Mouse (Mus musculus): Measurements from ENCODE around the gene Erg.

Erg gene

DNA sequence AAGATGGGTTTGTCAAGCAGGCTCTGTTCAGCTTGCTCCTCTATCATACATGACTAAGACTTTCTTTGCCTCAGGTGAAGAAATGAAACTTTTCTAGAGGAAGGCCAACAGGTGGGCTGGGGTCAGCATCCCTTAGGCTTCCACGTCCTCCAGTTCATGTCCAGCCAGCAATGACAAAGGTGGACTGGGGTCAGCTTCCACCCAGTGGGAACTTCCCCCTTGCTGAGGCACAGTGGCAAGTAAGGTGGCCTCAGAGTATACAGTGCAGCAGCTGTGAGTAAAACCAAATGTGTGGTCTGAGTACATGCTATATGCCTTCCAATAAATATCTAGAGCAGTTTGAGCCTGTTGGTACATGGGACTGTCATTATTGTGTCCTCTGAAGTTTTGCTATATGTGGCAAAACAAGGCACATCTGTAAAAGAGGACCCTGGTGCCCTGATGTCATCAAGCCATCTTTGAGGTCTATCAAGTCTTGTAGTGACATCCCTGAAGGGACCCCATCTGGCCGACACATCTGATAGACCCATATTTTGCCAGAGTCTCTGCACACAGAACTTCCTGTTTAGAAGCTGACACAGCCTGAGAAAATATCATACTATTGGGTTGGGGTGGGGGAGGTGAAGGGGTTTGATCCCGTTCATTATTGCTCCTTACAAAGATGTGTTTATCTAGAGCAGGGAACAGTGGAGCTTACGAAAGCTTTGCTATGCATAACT lies 197.4 kb downstream of the Erg start:
- no peak for DNase-seq (ENCODE audit: low spot score in 2 of 2)

DNA sequence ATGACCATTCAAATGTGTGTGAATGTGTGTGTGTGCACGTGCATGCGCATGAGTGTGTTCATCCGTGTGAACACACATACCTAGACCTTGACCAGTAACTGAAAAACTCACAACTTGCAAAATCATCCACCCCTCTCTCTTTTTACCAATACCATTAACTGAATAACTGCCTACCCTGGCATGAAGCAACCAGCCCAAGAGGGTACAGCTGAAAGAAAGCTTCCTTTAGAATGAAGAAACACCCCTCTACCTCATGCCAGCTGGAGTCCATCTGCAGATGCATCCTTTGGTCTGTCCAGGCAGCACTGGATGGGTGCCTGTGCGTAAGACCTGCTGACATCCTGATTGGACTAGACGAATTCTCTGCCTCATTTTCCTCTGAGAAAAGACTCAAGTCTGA lies 198.1 kb downstream of the Erg start:
- no peak for DNase-seq (ENCODE audit: low spot score in 2 of 2)

DNA sequence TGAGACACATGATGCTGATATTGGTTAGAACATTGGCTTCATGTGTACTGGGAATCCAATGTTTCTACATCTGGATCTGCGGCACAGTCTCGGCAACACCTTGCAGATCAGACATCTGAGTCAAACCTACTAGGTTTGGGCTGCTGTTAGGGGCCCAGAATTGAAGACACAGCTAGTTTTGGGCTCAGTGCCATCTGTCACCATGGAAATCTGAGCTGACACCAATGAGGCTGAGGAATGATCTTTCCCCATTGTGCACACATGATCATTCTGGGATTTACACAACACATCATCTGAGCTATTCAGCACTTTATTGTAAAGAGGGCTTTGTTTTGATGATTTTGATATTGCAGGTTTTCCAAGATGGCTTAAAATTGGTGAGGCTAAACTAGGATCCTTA lies 199.4 kb downstream of the Erg start:
- no peak for DNase-seq (ENCODE audit: low spot score in 2 of 2)

GRCm38 (mm10) chr16:95385299-95385973 lies 201.0 kb downstream of the Erg start:
- no peak for DNase-seq (ENCODE audit: low spot score in 2 of 2)

GRCm38 (mm10) chr16:95384590-95385148 lies 201.7 kb downstream of the Erg start:
- DNase-seq (ENCODE audit: low spot score in 2 of 2): no peak

- DNase-seq (ENCODE audit: low spot score in 2 of 2): no peak
These were observed 204.1 kb downstream of the Erg start for GRCm38 (mm10) chr16:95382251-95382650.

DNA sequence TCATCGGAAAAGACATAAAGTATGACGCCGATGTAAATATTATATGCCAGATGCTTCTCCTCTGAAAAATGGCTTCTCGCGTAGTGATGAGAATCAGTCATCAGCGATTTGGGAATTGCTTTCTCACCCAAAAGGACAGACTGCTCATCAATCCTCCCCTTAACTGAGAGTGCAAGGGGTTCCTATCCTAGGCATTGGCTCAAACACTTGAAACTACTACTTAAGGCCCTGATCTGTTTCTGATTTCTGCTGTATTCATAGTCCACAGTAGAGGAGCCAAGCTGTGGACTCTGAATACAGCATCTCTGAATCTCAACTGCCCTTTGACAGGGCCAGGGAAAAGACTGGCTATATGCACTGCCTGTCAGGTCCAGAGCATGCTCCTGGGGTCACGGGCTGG lies 209.6 kb downstream of the Erg start:
- no peak for DNase-seq (ENCODE audit: low spot score in 2 of 2)

DNA sequence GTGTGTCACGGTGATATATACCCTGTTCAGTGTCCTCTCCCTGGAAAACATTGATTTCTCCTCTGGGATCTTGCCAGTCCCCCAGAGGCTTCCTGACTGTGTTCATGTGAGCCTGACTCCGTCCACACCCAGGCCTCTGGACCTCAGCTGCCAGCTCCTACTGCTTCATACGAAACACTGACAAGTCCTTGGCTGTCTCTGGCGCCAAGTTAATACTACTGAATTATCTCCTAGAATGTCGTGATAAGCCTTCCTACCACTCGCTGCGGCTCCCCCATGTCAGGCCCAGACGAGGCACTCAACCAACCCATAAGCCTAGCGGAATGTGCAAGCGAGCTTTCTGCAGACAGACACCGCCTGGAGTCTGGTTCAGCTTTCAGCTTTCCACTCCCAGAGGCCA lies 210.0 kb downstream of the Erg start:
- no peak for DNase-seq (ENCODE audit: low spot score in 2 of 2)

GRCm38 (mm10) chr16:95374646-95375045 lies 211.7 kb downstream of the Erg start:
- no peak for DNase-seq (ENCODE audit: low spot score in 2 of 2)

DNA sequence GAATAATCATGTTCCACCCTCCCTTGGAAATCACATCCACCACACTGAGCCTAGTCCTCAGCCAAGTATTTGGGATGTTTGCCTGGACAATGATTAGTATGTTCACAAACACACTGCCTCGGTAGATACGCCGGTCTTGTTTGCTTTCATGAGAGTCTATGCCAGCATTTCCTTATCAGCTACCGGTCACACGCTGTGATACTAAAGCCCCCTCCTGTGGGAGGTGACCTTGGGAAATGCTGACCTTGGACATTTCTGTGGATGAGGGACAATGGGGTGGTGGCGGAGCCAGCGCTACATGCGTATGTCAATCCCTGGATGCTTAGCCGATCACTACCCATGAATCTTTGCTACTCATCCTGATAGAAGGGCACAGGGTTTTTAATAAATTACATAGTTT lies 213.4 kb downstream of the Erg start:
- no peak for DNase-seq (ENCODE audit: low spot score in 2 of 2)

DNA sequence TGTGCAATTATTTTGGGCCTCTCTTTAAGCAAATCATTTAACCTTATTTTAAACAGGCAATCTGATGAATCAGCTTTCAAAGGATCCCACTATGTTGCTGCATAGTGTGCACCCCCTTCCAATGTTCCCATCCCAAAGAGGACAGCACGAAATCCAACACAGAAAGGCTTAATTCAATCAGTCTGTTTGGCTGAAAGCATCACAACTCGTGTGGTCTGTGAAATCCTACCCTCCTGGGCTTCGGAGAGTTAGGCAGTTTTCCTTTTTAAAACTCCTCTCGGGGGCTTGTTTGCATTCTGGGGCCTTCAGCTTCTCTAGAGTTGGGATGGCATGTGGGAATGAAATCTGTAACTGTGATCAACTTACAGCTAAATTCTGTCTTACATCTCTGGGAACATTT lies 214.7 kb downstream of the Erg start:
- DNase-seq (ENCODE audit: low spot score in 2 of 2): no peak

DNA sequence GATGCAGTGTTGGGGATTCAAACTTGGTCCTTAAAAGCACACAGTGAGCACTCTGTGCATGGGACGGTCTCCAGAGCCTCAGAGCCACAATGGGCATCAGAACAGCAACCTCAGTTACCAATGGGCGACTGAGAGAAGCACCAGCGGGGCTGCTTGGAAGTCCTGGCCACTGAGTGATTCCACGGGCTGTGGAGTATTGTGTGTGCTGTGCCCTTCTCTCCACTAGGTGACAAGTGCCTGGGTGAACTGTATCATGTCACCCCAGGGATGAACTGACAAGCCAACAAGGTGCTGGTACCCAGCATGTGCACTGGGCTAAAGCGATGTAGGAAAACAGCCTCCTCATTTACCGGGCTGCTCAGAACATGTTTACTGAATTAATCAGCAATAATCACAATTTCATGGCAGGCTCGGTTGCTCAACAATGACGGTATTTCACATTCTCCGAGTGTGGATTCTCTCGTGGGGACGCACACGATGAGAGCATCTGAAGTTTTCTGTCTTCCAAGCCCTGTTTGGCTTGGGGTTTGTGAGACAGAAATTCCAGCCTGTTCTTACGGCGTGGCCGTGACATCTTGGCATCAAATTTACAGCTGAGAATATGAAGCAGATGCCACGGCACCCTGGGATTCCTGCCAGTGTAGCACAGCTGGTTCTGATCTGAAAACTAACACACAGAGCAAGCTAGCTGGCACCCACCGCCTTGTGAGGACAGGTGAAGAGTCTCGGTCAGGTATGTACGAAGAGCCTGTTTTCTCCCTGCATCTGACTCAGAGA lies 219.2 kb downstream of the Erg start:
- DNase-seq (ENCODE audit: low spot score in 2 of 2): no peak

DNA sequence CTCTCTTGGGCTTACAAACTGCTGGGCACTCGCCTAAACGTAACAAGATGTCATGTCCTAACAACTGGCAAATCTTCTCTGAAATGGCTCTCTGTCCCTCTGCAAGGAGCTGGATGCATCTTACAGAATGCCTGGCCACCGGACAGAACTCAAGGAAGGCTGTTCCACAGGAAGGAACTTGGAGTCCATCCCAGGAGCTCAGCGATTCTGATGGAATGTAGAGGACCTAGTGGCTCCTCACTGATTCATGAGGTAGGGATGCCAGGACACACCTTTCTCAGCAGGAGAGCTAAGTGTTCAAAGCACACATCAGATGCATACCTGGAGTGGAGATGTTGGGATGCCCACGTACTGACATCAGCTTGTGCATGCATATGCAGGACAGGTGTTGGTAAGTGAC lies 221.2 kb downstream of the Erg start:
- no peak for DNase-seq (ENCODE audit: low spot score in 2 of 2)

DNA sequence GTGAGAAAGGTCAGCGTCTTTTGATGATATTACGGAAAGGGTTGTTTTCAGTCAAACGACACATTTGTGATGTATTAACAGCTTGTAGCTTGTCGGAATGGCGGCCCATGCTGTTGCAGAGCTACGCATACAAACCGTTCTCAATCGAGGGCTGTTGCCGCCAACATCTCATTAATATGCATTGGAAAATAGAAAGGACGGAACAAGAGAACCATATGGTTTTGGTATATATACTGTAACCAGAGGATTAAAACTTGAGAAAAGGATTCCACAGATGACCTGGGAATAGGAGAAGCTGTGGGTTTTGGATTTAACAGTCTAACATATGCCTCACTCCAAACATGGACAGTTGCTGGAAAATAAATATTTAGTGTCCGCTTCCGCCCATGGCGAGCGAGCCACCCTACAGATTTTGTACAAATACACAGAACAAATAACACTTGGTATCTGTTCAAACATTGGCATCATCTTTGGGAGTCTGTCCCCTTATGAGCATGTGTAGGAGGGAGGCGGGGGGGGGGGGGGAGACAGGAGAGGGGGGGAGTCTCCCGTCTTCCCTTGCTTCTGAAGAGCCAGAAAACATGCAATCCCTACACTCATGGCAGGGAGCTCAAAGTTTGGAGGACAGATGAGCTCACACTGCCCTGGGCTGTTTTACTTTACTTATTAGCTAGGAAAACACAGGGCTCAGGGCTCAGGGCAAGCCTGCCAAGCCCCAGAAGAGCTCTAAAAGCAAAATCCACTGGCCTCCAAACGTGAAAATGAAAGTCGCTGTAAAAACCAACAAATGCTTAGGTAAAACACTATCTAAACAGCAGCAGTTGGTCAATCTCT lies 222.5 kb downstream of the Erg start:
- DNase-seq (ENCODE audit: low spot score in 2 of 2): no peak

GRCm38 (mm10) chr16:95361950-95362349 lies 224.4 kb downstream of the Erg start:
- no peak for DNase-seq (ENCODE audit: low spot score in 2 of 2)

DNA sequence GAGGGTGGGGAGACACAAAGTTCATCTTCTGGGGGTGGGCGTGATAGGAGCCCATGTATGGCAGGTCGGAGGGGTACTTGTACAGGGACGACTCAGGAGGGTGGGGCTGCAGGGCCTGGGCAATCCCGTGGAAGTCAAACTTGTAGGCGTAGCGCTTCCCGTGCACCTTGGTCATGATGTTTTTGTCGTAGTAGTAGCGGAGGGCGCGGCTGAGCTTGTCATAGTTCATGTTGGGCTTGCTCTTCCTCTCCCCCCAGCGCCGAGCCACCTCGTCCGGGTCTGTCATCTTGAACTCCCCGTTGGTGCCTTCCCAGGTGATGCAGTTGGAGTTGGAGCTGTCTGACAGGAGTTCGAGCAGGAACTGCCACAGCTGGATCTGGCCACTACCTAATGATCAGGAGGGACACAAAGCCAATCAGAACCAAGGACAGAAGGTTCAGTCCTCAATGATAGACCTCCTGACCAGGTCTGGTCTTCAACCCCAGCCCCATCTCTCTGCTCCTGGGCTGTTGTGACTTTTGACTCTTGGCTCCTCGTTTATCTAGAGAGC lies 225.4 kb downstream of the Erg start:
- DNase-seq (ENCODE audit: low spot score in 2 of 2): no peak

- no peak for DNase-seq (ENCODE audit: low spot score in 2 of 2)
These were observed 226.1 kb downstream of the Erg start for GRCm38 (mm10) chr16:95360214-95360850.

GRCm38 (mm10) chr16:95356962-95357955 lies 229.1 kb downstream of the Erg start:
- no peak for DNase-seq (ENCODE audit: low spot score in 2 of 2)

GRCm38 (mm10) chr16:95353838-95354237 lies 232.6 kb downstream of the Erg start:
- DNase-seq (ENCODE audit: low spot score in 2 of 2): no peak

DNA sequence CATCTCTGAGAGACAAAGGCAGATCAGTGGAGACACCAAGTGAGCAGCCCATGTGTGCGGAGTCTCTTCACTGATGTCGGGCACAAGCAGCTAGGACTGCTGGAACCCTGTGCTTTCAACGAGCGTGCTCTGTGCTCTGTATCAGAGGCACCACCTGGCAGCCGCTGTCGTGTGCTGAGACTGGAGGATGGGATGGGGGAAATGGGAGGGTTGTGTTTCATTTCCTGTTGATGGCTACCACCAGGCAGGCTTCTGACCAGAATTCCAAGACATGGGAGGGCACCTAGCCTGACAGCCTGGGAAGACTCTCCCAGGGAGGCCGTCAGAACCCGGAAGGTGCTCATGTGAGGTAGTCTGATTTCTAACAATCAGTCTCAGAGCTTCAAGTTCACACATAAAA lies 234.1 kb downstream of the Erg start:
- DNase-seq (ENCODE audit: low spot score in 2 of 2): no peak

Data from urinary bladder, adult 18-20 months (tissue).